Mouse (Mus musculus): ENCODE measurements at regions not wholly inside any gene's neighbourhood (a gene's known extent, or its start where the extent isn't known, plus 50 kb on each side); places are given as distances from the start of the nearest gene placed in this dataset.

DNA sequence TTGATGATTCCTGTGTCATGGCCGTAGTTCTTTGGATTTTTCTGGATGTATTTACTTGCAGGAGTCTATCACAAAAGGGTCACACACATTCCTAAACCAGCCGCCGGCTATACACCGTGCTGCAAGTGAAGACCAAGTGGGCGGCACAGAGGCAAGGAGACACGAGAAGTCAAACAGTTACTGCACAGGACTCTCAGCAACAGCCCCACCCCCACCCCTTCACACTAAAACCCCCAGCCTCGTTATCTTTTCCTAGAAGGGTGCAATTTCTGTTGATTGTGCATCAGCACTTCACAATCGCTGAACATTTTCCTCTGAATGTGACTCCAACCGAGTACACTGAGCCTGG, 126.9 kb upstream of the Klf14 start:
- DNase-seq = no peak

DNA sequence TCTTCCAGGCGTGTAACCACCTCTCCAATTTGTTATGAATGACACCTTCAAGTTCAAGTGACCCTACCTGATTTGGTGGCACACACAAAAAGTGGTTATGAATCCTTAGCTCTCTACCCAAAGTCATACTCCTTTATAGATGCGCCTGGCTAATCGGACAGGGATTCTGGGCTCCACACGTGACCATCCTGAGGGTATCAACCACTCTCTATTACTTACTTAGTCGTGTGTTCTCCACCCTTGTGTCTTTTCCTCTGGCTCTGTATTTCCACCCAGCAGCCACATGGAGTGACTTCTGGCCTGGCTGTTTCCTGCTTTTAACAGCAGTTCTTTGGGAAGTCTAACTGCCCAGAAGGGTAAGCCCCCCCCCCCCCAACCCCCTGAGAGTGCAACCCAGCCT, 127.4 kb upstream of the Klf14 start:
- no peak for DNase-seq

DNA sequence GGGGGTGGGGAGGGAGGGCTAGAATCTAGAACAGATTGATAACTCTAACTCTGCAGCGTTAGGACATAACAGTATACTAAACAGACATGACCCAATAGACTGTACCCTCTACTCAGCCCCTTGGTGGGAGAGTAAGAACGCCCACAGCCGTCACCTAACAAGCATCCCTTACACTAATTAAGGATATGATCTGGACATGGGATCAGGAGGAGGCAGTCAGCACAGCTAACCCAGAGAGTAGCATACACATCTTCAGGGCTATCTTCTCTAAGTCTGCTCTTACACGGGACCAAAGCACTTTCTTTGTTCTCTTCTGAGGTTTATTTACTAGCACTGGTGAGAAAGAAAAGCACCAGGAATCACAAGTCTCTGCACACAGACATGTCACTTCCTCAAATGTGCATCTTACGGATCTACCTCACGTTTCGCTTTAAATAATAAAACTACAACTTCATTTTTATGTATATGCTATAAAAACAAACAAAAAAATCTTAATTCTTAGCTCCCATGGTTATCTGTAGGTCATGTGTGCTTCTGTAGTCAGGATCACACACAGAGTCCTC, 128.0 kb upstream of the Klf14 start:
- no peak for DNase-seq

DNA sequence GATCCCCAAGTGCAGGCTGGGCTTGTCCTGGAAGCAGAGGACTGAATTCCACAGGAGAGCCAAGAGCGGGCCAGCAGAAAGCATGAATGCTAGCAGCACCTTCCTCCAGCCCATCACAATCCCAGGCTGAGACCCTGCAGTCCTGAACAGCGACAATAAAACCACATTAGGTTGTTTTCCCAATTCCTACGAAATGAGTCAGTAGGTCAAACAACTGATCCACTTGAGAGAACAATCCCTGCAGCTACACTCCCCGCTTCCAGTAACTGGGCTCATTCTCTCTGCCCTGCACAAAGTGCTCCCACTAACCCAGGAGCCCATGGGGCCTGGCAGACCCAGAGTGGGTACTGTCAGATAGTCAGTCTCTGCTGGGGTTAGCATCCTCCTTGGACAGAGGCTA, 128.6 kb upstream of the Klf14 start:
- DNase-seq = no peak

DNA sequence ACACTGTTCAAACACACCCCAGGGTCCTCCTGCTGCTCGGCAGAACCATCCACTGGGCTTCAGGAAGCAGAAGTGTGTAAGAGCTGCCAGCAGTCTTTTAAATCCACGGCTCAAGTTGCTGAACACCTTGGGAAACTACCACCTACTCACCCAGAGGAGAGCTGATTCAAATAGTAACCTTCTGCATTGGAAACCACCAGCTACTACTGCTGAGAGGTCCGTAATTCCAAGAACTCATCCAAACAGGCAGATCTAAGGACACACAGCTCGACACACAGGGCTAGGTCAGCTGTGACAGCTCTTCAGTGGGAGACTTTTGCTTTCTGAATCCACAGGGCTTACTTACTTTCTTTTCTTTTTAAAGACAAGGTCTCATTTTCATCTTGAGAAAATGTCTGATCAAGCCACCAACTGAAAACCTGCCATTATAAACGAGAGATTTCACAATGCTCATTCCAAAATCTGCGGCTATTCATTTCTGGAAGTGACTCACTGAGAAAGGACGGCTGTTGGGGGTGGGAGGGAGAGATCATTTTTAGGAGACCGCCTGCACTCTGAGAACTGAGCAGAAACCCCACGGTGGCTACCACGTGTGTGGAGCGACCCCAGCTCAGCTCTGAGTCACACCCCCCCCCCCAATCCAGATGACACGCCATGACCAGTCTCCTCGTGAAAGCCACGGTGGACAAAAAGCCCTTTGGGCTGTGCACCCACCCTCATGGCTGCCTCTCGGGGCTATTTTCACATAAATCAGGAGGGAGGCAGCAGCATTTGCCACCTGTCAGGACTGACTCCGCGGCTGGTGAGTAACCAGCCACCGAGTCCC, 129.5 kb upstream of the Klf14 start:
- DNase-seq = peak; percentile 31

DNA sequence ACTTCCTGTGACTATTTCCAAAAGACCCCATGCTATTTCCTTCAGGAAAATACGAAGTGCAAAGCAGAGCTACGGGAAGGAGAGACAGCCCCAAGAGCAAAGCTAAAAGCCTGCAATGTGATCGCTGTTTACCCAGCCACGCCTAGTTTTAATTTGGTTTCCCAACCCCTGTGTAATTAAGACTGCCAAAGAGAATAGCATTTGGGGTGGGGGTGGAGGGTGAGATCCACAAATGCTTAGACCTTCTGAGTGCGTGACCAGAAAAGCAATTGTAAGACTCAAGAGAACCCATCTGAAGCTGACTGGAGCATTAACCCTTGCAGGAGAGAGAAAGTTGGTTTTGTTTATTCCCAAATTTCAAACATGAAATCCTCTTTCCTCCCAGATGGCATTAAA, 130.1 kb upstream of the Klf14 start:
- no peak for DNase-seq

DNA sequence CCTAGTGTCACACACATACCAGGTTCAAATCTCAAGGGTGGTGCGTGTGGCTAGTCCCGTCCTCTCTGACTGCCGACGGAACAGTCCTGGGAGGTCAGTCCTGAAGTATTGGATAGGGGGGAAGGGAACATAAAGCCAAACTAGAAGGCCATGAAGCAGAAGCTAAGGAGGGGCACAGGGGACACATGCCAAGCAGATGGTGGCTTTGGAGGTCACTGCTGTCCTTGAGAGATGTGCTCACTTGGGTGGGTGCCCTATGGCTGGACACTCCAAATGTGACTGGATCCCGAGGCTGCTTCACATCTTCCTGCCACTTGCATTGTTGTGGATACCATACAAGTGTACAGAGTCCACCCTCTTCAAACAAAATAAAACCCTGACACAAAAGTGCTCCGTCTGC, 131.4 kb upstream of the Klf14 start:
- DNase-seq = no peak

DNA sequence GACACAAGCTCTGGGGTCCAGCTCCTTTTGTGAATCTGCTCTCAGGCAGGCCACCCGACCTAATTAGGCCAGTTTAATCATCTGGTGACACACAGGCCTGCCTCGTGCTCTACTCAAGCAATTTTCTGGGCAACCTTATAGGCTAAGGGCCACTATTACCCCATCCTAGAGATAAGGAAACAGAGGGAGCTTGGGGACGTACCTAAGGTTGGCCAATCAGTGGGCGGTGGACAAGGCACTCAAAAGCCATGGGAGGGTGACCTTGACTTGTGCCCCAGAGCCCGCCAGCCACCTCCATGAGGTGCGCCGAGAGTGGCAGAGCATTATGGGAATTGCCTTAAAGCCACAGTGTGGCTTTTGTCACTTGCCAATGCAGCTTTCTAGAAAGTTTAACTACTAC, 131.9 kb upstream of the Klf14 start:
- no peak for DNase-seq

DNA sequence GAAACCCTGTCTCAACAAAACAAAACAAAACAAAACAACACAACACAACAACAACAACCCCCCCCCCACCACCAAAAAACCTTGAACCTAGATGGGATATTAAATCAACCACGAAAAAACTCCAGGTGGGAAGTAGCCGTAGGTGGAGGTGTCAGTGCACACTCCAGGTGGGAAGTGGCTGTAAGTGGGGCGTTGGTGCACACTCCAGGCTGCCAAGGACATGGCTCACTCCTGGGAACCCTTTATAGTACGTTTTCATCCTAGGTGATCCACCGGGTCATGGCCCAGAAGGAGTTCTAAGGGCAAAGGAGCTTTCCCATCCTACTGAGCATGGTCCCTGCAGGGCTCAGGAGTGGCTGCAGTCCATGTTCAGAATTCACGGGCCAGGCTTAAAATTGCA, 133.4 kb upstream of the Klf14 start:
- DNase-seq = no peak

DNA sequence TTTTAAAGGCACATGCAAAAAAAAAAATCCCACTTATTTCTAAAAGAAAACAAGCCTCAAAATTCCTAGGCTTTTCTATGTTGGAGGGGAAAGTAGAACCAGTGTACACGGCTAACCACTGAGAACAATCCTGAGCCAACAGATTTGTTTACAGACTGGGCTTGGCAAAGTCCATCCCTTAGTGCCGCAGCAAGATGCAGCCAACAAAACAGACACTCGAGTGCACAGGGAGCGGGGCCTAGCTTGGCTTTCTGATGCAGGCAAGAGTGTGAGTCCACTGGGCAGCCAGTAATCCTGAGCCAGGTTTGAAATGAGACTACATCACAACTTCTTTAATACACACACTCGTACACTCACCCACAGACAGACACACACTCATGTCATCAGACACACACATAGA, 133.9 kb upstream of the Klf14 start:
- no peak for DNase-seq

DNA sequence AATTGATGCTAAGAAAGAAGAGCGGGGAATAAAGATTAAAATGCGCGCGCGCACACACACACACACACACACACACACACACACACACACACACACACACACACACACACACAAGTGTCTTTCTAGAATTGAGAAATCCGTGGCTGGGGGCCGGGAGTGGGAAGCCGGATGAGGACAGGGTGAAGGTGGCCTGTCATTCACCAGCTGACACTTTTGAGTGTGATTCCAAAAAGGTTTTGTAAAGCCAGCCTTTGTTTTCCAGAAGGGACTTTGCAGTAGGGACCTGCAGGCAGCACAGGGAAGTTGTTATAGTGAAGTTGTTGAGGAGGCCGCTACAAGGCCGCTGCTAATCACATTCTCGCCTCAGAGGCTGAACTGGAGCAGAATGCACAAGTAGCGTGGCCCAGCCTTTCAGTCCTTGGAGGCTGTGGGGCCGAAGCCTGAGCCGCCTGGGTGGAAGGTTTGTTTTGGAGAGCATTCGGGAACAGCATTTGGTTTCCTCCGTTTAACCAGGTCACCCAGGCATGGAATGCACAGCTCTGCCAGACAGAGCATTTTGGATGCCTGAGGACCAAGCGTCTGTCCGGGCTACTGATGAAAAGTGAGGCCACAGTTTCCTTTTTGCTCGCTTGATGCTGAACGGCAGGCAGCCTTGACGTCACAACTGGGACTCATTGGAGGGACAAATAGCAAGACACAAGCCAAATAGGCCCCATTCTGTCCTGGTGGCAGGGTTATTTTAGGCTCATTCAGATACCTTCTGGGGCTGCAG, 137.3 kb upstream of the Klf14 start:
- DNase-seq = peak; percentile 59

DNA sequence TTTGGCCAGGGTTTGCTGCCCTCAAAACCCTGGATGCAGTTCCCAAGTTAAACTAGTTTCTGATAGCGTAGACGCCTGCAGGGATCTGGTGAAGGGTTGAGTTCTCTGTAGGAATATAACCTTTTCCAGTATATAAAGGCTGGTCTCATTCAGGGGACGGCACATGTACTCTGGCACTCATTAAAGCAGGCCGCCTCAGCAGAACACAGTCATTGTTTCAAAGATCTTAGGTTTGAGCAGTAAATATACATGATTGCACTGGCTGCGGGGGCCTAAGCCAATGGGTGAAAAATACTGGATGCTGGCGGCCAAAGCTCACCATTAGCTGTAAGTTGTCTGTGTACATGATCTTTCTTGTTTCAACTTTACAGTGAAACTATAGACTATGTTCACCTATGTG, 137.9 kb upstream of the Klf14 start:
- DNase-seq = no peak

DNA sequence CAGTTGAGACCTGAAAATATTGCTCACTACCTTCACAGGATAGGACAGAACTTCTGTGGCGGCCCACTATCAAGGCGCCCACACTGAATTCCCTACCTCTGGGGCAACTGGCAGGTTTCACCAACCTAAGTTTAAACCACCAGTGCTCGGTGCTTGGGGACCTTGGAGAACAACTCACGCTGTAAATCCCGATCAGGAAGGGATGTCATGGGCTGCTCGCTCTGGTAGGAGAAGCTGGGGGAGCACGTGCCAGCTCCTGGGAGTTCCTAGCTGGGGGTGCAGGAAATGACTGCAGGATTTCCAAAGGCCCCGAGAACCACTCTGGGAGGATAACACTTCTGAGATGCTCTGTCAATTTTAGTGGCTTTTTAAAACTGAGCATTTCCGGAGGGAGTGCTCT, 138.4 kb upstream of the Klf14 start:
- no peak for DNase-seq

DNA sequence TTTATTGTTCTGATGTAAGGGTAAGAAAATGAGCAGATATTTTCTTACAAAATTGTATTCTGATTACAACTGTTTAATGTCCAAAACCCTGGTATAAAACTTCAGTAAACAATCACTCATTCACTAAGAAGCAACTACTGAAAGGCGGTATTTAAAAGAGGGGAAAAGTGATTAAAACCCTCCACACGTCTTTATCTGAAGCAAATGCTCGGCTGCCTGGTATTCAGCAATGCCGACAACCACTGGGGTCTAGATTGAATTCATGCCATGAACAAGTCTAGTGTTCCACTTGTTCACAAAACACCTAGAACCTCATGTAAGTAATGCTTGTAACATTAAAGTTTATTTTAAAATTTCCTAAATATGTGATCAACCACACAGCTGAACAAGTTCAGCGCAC, 139.2 kb upstream of the Klf14 start:
- no peak for DNase-seq

DNA sequence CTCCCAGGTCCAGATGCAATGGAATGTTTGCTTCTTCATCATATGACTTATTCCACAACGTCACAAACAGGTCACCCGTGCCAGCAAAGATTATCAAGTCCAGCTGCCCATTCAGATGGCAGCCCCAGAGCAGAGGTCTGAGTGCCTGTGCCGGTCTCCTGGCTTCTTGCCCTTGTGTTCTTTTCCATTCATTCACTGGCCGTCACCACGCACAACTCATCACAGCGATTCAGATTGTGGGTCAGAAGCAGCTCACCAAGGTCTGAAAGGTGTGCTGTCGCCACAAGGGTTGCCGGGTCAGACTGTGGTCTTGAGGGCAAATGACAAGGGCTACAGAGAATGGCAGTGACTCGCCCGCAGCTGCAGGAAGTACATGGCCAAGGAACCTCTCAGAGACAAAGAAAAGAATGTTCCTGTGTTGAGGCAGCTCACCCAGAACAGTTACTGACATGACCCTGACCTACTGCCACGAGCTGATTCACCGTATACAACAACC, 141.3 kb upstream of the Klf14 start:
- DNase-seq = no peak

DNA sequence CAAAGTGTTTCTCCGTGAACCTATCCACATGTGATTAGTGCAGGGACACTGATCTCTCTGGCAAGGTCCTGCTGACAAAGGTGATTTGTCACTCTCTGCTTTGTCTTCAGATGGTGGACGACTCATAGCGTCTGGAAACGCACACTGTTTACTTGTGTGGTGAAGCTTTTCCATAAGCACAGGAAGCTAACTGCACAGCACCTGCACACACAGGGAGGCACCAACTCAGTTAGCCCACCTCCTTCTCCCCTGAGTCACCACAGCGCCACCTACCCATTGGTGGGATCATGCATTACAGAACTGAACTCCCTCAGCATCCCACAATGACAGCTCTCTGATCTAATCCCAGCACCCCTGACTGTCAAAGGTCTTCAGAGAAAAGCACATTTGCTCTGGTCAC, 141.9 kb upstream of the Klf14 start:
- DNase-seq = no peak

DNA sequence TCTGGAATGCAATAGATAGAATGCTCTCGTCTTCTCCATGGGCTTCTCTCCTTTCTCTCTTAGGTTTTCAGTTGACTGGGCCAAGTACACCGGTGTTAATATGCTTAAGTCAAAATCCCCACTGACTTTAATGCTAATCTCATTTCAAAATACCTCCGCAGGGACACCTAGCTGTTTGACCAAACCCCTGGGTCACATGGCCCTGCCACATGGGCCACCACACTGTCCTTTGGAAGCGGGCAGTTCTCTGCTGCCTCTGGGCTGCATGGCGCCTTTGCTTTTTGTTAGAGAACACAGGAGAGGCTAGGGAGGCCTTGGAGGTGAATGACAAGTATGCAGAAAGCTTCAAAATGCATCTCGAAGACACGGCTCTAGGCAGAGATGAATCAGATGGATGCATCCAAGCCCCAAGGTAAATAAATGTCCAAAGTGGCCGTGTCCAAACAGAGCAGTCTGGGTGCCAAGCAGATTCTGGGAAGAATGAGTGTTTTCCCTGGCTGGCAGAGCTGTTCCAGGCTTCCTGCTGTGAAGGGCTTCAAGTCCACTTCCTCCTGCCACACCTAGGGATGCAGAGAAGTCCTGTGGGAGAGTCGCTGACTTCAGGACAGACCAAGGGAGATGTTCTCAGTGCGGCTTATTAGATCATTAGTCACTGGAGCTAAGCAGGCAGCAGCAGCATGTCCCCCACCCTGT, 147.4 kb upstream of the Klf14 start:
- no peak for DNase-seq

DNA sequence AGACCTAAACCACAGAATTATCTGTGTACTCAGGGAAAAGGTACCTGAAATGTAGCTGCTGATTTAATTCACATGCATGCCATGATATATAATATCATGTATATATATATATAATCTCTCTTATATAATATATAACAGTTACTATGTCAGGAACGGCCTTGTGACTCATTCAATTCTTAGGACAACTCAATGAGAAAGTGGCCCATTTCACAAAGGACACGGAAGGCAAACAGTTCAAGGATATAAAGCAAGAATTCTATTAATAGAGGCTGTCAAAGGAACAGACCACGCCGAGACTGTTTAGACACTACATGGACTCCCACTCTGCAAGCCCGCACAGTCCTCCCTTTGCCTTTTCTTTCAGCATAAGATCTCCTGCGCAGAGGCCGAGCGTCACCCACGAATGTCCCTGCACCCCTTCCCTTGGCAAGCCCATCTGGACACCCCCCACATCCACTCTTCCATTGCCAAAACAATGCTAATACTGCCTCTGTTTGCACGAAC, 148.0 kb upstream of the Klf14 start:
- no peak for DNase-seq

DNA sequence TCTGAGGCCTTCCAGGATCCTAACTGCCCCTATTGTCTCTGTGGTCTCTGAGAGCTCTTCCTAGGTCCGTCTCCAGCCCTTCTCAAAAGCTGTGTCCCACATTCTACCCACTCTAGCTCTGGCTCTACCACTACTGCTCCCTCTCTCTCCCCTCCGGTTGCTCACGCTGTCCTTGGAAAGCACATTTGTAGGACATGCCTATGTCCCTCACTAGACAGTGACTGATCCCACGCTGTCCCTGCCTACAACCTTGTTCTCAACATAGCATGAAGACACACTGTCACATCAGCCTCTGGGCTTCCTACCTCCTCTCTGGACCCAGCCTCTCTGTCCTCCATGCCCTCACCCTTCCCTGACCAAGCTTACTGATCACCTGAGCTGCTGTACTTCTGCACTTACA, 148.5 kb upstream of the Klf14 start:
- DNase-seq = no peak

DNA sequence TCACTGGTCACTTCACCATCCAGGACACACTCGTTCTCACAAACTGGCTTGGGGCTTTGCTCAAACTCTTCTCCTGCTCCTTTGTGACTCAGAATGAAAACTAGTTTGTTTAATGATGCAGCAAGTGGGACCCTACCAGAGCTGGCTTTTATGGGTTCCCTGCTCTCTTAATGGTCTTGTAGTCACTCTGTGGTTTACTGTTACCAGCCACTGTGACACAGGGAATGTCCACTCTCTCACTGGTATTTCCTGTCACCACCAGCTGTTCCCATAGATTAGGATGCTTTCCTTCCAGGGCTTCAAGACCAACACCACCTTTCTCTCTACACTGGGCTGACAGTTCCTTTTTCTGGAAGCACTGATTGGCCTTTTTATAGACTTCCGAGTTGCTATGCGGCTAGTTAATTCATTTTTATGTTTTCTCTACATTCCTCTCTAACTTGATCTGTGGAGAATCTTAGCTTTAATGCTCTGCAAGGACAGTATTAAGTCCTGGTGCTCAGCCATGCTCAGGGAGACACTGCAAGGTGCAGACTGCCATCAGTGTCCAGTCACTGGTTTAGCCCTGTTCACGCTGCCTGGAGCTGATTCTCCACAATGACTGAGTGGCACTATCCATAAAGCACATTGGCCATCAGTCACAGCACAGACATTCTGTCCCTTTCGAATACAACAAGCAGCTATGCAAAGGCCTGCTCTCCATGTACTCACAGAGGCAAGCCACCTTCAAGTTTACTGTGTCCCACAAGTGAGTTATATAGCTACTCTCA, 149.2 kb upstream of the Klf14 start:
- no peak for DNase-seq

DNA sequence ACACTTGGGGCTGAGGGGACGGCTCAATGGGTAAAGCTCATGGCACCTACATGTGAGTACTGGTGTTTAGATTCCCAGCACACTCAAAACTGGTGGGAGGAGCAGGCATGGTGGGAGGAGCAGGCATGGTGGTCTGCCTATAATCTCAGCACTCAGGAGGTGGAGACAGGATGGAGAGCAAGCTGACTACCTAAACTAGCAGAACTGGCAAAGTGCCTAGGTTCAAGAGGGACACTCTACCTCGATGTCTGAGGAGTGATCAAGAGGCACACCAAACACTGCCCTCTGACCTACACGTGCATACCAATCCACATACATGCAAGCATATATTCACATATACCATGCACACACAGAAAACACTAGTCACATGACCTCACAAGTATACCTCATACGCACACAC, 150.7 kb upstream of the Klf14 start:
- no peak for DNase-seq

DNA sequence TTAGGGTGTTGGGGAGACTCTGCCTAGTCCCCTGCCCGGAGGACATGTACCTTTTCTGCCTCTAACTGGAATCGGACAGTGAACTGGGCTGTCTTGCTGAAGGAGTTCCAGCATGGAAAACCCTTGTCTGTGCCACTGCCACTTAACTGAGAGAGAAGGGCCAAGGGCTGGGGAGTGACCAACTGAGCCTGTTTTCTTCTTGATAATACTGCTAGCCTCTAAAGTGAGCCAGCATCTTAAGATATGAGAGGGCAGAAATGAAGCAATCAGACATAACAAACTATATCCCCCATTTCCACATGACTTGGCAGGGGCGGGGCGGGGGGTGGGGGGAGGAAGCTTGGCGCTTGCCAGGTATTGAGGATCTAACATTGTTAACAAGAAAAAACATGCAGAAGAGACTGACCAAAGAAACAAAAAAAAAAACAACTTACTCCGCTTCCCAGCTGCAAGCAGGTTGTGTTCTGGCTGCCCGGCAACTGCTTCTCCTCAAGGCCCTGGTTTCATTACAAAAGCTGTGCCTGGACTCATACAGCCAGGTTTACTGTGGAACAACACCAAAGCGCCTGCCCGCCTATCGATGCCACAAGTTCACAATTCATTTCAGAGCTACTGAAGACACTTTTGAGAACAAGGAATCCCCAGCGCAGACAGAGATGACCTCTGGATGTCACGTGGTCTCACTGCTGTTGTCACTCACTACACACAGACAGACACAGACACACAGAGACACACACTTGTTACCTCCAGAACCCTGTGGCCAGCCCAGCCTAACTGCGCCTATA, 153.6 kb upstream of the Klf14 start:
- no peak for DNase-seq

Data from embryo, embryonic 11 days (tissue).